Comparison of ENCODE assay signal across 21 mouse cellular contexts in the genomic region with DNA sequence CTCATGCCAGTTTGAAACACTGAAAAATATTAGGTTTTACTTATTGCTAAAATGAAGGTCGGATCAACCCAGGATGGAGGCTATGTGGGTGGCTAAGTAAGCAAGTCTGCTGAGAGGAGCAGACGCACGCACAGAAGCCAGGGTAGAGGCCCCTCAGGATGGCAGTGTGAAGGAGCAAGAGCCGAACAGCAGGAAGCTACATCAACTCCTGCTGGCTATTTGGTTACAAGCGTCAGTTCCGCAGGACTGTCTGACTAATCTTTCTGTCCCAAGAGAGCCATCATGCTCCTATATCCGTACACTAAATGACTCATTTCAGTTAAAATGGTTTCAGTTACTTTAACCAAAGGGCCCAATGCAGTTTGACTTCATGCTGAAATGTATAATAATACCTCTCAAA. TPM values are rescaled to one million over a fixed set of nuclear protein-coding genes. Genes with fewer than 3 reads are reported as not detected.
DNase-seq lines count a peak whose midpoint lies in the region; ATAC-seq and TF ChIP-seq lines count a peak whose summit lies in the region.
"Had no signal": no experiment of that assay in that cellular context is flagged by ENCODE, and none has a peak within 500 bp of the region (broad histone marks: within the 10 kb centered on the region; RNA-seq: fewer than 3 reads in every experiment).

No protein-coding gene starts in this region.

- H3K9ac ChIP-seq in neural tube, embryonic 13.5 days: no peak overlapping the region
- H3K9ac ChIP-seq in midbrain, embryonic 13.5 days (replicated peaks): no peak overlapping the region
- H3K9ac ChIP-seq: embryonic facial prominence, embryonic 12.5 days; hindbrain, embryonic 15.5 days; liver, embryonic 13.5 days had no signal

- H3K36me3 ChIP-seq in neural tube, embryonic 13.5 days: no peaks in the 10 kb centered on the region
- no peaks in the 10 kb centered on the region for H3K36me3 ChIP-seq in splenic B cell, adult 2 months (ENCODE audit: control insufficient read depth, insufficient read depth, low read length, poor library complexity, severe bottlenecking)
- H3K36me3 ChIP-seq in midbrain, embryonic 13.5 days: no peaks in the 10 kb centered on the region
- H3K36me3 ChIP-seq: embryonic facial prominence, embryonic 12.5 days; hindbrain, embryonic 15.5 days; liver, embryonic 13.5 days had no signal

- no peak for DNase-seq in frontal cortex, postnatal 10 days (ENCODE audit: low spot score in 2 of 2)
- no peak for DNase-seq in neural tube, embryonic 10.5 days (ENCODE audit: extremely low spot score, low spot score)
- DNase-seq in embryo, embryonic 11 days: peak; percentile 46
- peak; percentile 3 for DNase-seq in splenic B cell, adult 2 months (ENCODE audit: low read depth, low spot score)
- no peak for DNase-seq in left cerebral cortex, adult 2 months (ENCODE audit: extremely low spot score in 1 of 2, low spot score in 2 of 2)
- DNase-seq: adrenal gland, postnatal 10 days; cerebellum, postnatal 10 days; heart, postnatal 36 days; kidney, adult 11 months; liver, embryonic 13.5 days; right cerebral cortex, postnatal 14 days; thymus, postnatal 25 days had no signal

- peak; percentile 55; the same call in 1 of the 2 replicates for ATAC-seq in frontal cortex, adult (ENCODE audit: low TSS enrichment)
- ATAC-seq in neural tube, embryonic 13.5 days (ENCODE audit: low read depth): no peak
- ATAC-seq in midbrain, embryonic 13.5 days: no peak
- ATAC-seq: CD4-positive, CD25-positive, alpha-beta regulatory T cell, adult 4 months had no signal

- H3K9me3 ChIP-seq in neural tube, embryonic 13.5 days: peaks cover 4% of the 10 kb centered on the region; the same call in 1 of the 2 replicates
- no peaks in the 10 kb centered on the region for H3K9me3 ChIP-seq in midbrain, embryonic 13.5 days
- H3K9me3 ChIP-seq: embryonic facial prominence, embryonic 12.5 days; hindbrain, embryonic 15.5 days; liver, embryonic 13.5 days; megakaryocyte, embryonic 14.5 days had no signal

- H3K4me1 ChIP-seq in neural tube, embryonic 13.5 days (replicated peaks): peaks cover 8% of the 10 kb centered on the region
- H3K4me1 ChIP-seq in midbrain, embryonic 13.5 days (replicated peaks): peaks cover 13% of the 10 kb centered on the region
- H3K4me1 ChIP-seq: liver, embryonic 13.5 days had no signal

- no peak overlapping the region for H3K4me2 ChIP-seq in neural tube, embryonic 13.5 days
- no peak overlapping the region for H3K4me2 ChIP-seq in midbrain, embryonic 13.5 days (replicated peaks)
- H3K4me2 ChIP-seq: embryonic facial prominence, embryonic 12.5 days; hindbrain, embryonic 15.5 days; liver, embryonic 13.5 days had no signal

- peak overlapping the region; percentile 19; the same call in 1 of the 2 replicates for H3K27ac ChIP-seq in neural tube, embryonic 13.5 days (replicated peaks)
- H3K27ac ChIP-seq in left cerebral cortex, adult 2 months: no peak overlapping the region
- no peak overlapping the region for H3K27ac ChIP-seq in midbrain, embryonic 13.5 days
- H3K27ac ChIP-seq: embryonic facial prominence, embryonic 12.5 days; hindbrain, embryonic 15.5 days; kidney, postnatal 0 days; liver, embryonic 13.5 days had no signal

- H3K4me3 ChIP-seq in neural tube, embryonic 13.5 days: no peak overlapping the region
- H3K4me3 ChIP-seq in left cerebral cortex, adult 2 months: no peak overlapping the region
- H3K4me3 ChIP-seq in midbrain, embryonic 13.5 days (replicated peaks): no peak overlapping the region
- H3K4me3 ChIP-seq: embryonic facial prominence, embryonic 12.5 days; hindbrain, embryonic 15.5 days; layer of hippocampus, adult 2 months; liver, embryonic 13.5 days; megakaryocyte, embryonic 14.5 days had no signal

- TF ChIP-seq CTCF in left cerebral cortex, adult 2 months (IDR thresholded peaks at IDR 0.05): no peak

- H3K27me3 ChIP-seq in neural tube, embryonic 13.5 days: peaks cover 4% of the 10 kb centered on the region; the same call in 1 of the 2 replicates
- H3K27me3 ChIP-seq in splenic B cell, adult 2 months (ENCODE audit: control insufficient read depth, insufficient read depth, low read length, poor library complexity, severe bottlenecking): no peaks in the 10 kb centered on the region
- H3K27me3 ChIP-seq in midbrain, embryonic 13.5 days: no peaks in the 10 kb centered on the region
- H3K27me3 ChIP-seq: embryonic facial prominence, embryonic 12.5 days; hindbrain, embryonic 15.5 days; liver, embryonic 13.5 days; megakaryocyte, embryonic 14.5 days had no signal

- 31% methylated on average over 7 of the region's 7 CpGs for WGBS in neural tube, embryonic 13.5 days
- 46% methylated on average over 7 of the region's 7 CpGs for WGBS in midbrain, embryonic 13.5 days

- intact Hi-C loops in left cerebral cortex, adult 2 months (cut with DNase I): no loop called here

RNA-seq across cellular contexts. Expression of a gene that starts 46.5 kb away (rescaled TPM):
- 24.6 and 26.3 TPM in 2 replicates for polyA plus RNA-seq in neural tube, embryonic 13.5 days (2015; fragmentation: Nextera tagmentation; extraction: Ambion mirVana)
- 10 to 100 TPM; 26.1 to 27.6 TPM for total RNA-seq in left cerebral cortex, adult 2 months (2021)
- 17.6 and 19.6 TPM in 2 replicates for polyA plus RNA-seq in midbrain, embryonic 13.5 days (2015; fragmentation: Nextera tagmentation; extraction: Ambion mirVana)

Comparison
In these comparisons a context has a peak if more than half of its experiments do, and no peak if none do; other contexts are left out.
1. DNase-seq: peak in embryo, embryonic 11 days (single experiment) and splenic B cell, adult 2 months (single experiment); none in frontal cortex, postnatal 10 days (0 of 2), neural tube, embryonic 10.5 days (single experiment) and left cerebral cortex, adult 2 months (0 of 2).